Mouse (Mus musculus) neural tube, embryonic 15.5 days (tissue): ENCODE measurements around the gene Amt. TPM values are rescaled to one million over a fixed set of nuclear protein-coding genes. Genes with fewer than 3 reads are reported as not detected.
A peak's percentile ranks its signal among the peaks of the same experiment; 100 is the strongest.

Experiments used
- ATAC-seq: fragments of 200-750 bp; cut with Nextera tagmentation; 2 replicates; pipeline ENCODE4 v1.8.0; 2017; ENCODE audit warnings: mild to moderate bottlenecking, moderate TSS enrichment, moderate library complexity; ENCODE audit not compliant: low FRiP score
- H3K27ac ChIP-seq: fragments of 300-500 bp; sonication (generic); replicated peaks from 2 replicates; pipeline ENCODE4 v1.5.1; 2015; ENCODE audit warnings: mild to moderate bottlenecking, inconsistent platforms
- H3K27me3 ChIP-seq: fragments of 300-500 bp; sonication (generic); replicated peaks from 2 replicates; pipeline ENCODE4 v1.6.1; 2015; ENCODE audit warnings: inconsistent platforms
- H3K36me3 ChIP-seq: fragments of 300-500 bp; sonication (generic); 2 replicates; pipeline ENCODE4 v1.6.1; 2015; ENCODE audit warnings: inconsistent platforms
- H3K4me1 ChIP-seq: fragments of 300-500 bp; sonication (generic); 2 replicates; pipeline ENCODE4 v1.6.1; 2015; ENCODE audit warnings: inconsistent platforms
- H3K4me2 ChIP-seq: fragments of 300-500 bp; sonication (generic); 2 replicates; pipeline ENCODE4 v1.6.1; 2015; ENCODE audit warnings: inconsistent platforms, mild to moderate bottlenecking, moderate library complexity
- H3K4me3 ChIP-seq: fragments of 300-500 bp; sonication (generic); replicated peaks from 2 replicates; pipeline ENCODE4 v1.5.1; 2015; ENCODE audit warnings: mild to moderate bottlenecking, inconsistent platforms
- H3K9ac ChIP-seq: fragments of 300-500 bp; sonication (generic); replicated peaks from 2 replicates; pipeline ENCODE4 v1.6.1; 2015; ENCODE audit warnings: mild to moderate bottlenecking, inconsistent platforms
- H3K9me3 ChIP-seq: fragments of 300-500 bp; sonication (generic); replicated peaks from 2 replicates; pipeline ENCODE4 v1.6.1; 2016; ENCODE audit warnings: inconsistent platforms
- WGBS: fragments of 180-500 bp; shearing (Covaris S2); methylation state at CpG from one replicate; pipeline ENCODE4 v1.1.7; 2015; ENCODE audit warnings: mixed read lengths; 5-methylcytosine and 5-hydroxymethylcytosine counted together
- polyA plus RNA-seq: library from polyadenylated mRNA; unstranded; fragments of >200 nt; fragmentation: Nextera tagmentation; extraction: Ambion mirVana; gene quantifications from 2 replicates; pipeline ENCODE4 v1.2.1, GENCODE M21; 2015

Gene Amt
- polyA plus RNA-seq: 24.2 and 30.5 TPM in 2 replicates

- Histone ChIP-seq H3K9ac (no peak within 1 kb of the TSS), H3K27ac (no peak within 1 kb of the TSS), H3K27me3 (no peaks in the 10 kb centered on the region), H3K4me2 (peak within 1 kb of the TSS; percentile 41), H3K4me1 (peaks cover 6% of the 10 kb centered on the region), H3K36me3 (peaks cover 48% of the 10 kb centered on the region), H3K9me3 (no peaks in the 10 kb centered on the region), H3K4me3 (peak within 1 kb of the TSS; percentile 22)
- no peak for ATAC-seq
- 20% methylated on average over 18 of the region's 18 CpGs for WGBS
Measured at GRCm38 (mm10) chr9:108296453-108297355, at the start of gene Amt. Gene Amt (plus strand): TSS chr9:108296853.

- H3K36me3 ChIP-seq: peaks cover 48% of the 10 kb centered on the region
- WGBS: 53% methylated on average over 5 of the region's 5 CpGs
Measured at GRCm38 (mm10) chr9:108248957-108249356, 47.7 kb upstream of the Amt start.

GRCm38 (mm10) chr9:108251877-108252276, 44.8 kb upstream of the Amt start:
- H3K9me3 ChIP-seq: no peaks in the 10 kb centered on the region
- 96% methylated on average over 6 of the region's 6 CpGs for WGBS
- no peaks in the 10 kb centered on the region for H3K4me1 ChIP-seq
- no peak for ATAC-seq
- H3K27ac ChIP-seq: no peak overlapping the region
- H3K27me3 ChIP-seq: no peaks in the 10 kb centered on the region
- no peak overlapping the region for H3K4me2 ChIP-seq
- H3K9ac ChIP-seq: no peak overlapping the region
- H3K4me3 ChIP-seq: no peak overlapping the region
- peaks cover 33% of the 10 kb centered on the region for H3K36me3 ChIP-seq

More at GRCm38 (mm10) chr9:108248957-108249356, 47.7 kb upstream of the Amt start:
- no peaks in the 10 kb centered on the region for H3K27me3 ChIP-seq
- H3K4me2 ChIP-seq: no peak overlapping the region
- no peak overlapping the region for H3K9ac ChIP-seq
- no peak overlapping the region for H3K27ac ChIP-seq
- H3K9me3 ChIP-seq: no peaks in the 10 kb centered on the region
- H3K4me3 ChIP-seq: no peak overlapping the region
- no peak for ATAC-seq
- no peaks in the 10 kb centered on the region for H3K4me1 ChIP-seq

- no peak overlapping the region for H3K4me3 ChIP-seq
- no peak overlapping the region for H3K9ac ChIP-seq
- 97% methylated on average over 7 of the region's 7 CpGs for WGBS
- ATAC-seq: no peak
- H3K27ac ChIP-seq: no peak overlapping the region
- H3K27me3 ChIP-seq: no peaks in the 10 kb centered on the region
- no peaks in the 10 kb centered on the region for H3K4me1 ChIP-seq
- peaks cover 32% of the 10 kb centered on the region for H3K36me3 ChIP-seq
- H3K4me2 ChIP-seq: no peak overlapping the region
- no peaks in the 10 kb centered on the region for H3K9me3 ChIP-seq
Measured at GRCm38 (mm10) chr9:108252766-108253165, 43.9 kb upstream of the Amt start.

- no peak for ATAC-seq
- Histone ChIP-seq H3K4me2 (no peak overlapping the region), H3K36me3 (no peaks in the 10 kb centered on the region), H3K4me1 (peaks cover 30% of the 10 kb centered on the region), H3K9me3 (no peaks in the 10 kb centered on the region), H3K27me3 (no peaks in the 10 kb centered on the region), H3K27ac (no peak overlapping the region), H3K9ac (no peak overlapping the region), H3K4me3 (no peak overlapping the region)
- WGBS: 87% methylated on average over 4 of the region's 4 CpGs
Measured at GRCm38 (mm10) chr9:108260526-108260925, 36.1 kb upstream of the Amt start.

GRCm38 (mm10) chr9:108261865-108262264, 34.8 kb upstream of the Amt start:
- H3K4me1 ChIP-seq: peaks cover 30% of the 10 kb centered on the region
- H3K36me3 ChIP-seq: no peaks in the 10 kb centered on the region
- no peak overlapping the region for H3K9ac ChIP-seq
- no peaks in the 10 kb centered on the region for H3K27me3 ChIP-seq
- ATAC-seq: no peak
- WGBS: 77% methylated on average over 7 of the region's 7 CpGs
- no peaks in the 10 kb centered on the region for H3K9me3 ChIP-seq
- H3K27ac ChIP-seq: no peak overlapping the region
- peak overlapping the region; percentile 99 for H3K4me3 ChIP-seq
- peak overlapping the region; percentile 68 for H3K4me2 ChIP-seq

GRCm38 (mm10) chr9:108262494-108263049, 34.1 kb upstream of the Amt start:
- H3K4me3 ChIP-seq: peak overlapping the region; percentile 99
- WGBS: 39% methylated on average over 11 of the region's 11 CpGs
- H3K36me3 ChIP-seq: no peaks in the 10 kb centered on the region
- peak overlapping the region; percentile 95 for H3K9ac ChIP-seq
- peak overlapping the region; percentile 68 for H3K4me2 ChIP-seq
- no peaks in the 10 kb centered on the region for H3K27me3 ChIP-seq
- ATAC-seq: no peak
- H3K4me1 ChIP-seq: peaks cover 30% of the 10 kb centered on the region
- peak overlapping the region; percentile 92 for H3K27ac ChIP-seq
- H3K9me3 ChIP-seq: no peaks in the 10 kb centered on the region

- ATAC-seq: peak; percentile 66
- H3K4me1 ChIP-seq: peaks cover 30% of the 10 kb centered on the region
- no peaks in the 10 kb centered on the region for H3K9me3 ChIP-seq
- under 1% methylated on average over 57 of the region's 62 CpGs for WGBS
- H3K4me3 ChIP-seq: peak overlapping the region; percentile 99
- peak overlapping the region; percentile 68 for H3K4me2 ChIP-seq
- H3K36me3 ChIP-seq: no peaks in the 10 kb centered on the region
- H3K9ac ChIP-seq: peak overlapping the region; percentile 95
- peak overlapping the region; percentile 92 for H3K27ac ChIP-seq
- H3K27me3 ChIP-seq: no peaks in the 10 kb centered on the region
Measured at GRCm38 (mm10) chr9:108263131-108263681, 33.4 kb upstream of the Amt start.

- H3K36me3 ChIP-seq: no peaks in the 10 kb centered on the region
- H3K27ac ChIP-seq: peak within 1 kb of the TSS; percentile 92
- H3K9ac ChIP-seq: peak within 1 kb of the TSS; percentile 95
- no peaks in the 10 kb centered on the region for H3K9me3 ChIP-seq
- H3K4me2 ChIP-seq: peak within 1 kb of the TSS; percentile 68
- H3K27me3 ChIP-seq: no peaks in the 10 kb centered on the region
- peak within 1 kb of the TSS; percentile 99 for H3K4me3 ChIP-seq
- peak; percentile 99 for ATAC-seq
- WGBS: under 1% methylated on average over 60 of the region's 71 CpGs
- peaks cover 30% of the 10 kb centered on the region for H3K4me1 ChIP-seq
Measured at GRCm38 (mm10) chr9:108263690-108264190, 32.9 kb upstream of the Amt start, which contains the start of gene Dag1. Gene Dag1 (minus strand): TSS chr9:108263958.

- Histone ChIP-seq H3K4me2 (peak overlapping the region; percentile 68), H3K36me3 (no peaks in the 10 kb centered on the region), H3K27ac (peak overlapping the region; percentile 92), H3K9me3 (no peaks in the 10 kb centered on the region), H3K9ac (peak overlapping the region; percentile 39), H3K4me3 (peak overlapping the region; percentile 99), H3K4me1 (peaks cover 30% of the 10 kb centered on the region), H3K27me3 (no peaks in the 10 kb centered on the region)
- whole genome bisulfite sequencing: 13% methylated on average over 10 of the region's 10 CpGs
- ATAC-seq: peak; percentile 18; the same call in 1 of the 2 replicates
Measured at GRCm38 (mm10) chr9:108264191-108264921, 32.3 kb upstream of the Amt start.
